Mouse (Mus musculus): Measurements from ENCODE around the gene Methig1.

The Methig1 gene

DNA sequence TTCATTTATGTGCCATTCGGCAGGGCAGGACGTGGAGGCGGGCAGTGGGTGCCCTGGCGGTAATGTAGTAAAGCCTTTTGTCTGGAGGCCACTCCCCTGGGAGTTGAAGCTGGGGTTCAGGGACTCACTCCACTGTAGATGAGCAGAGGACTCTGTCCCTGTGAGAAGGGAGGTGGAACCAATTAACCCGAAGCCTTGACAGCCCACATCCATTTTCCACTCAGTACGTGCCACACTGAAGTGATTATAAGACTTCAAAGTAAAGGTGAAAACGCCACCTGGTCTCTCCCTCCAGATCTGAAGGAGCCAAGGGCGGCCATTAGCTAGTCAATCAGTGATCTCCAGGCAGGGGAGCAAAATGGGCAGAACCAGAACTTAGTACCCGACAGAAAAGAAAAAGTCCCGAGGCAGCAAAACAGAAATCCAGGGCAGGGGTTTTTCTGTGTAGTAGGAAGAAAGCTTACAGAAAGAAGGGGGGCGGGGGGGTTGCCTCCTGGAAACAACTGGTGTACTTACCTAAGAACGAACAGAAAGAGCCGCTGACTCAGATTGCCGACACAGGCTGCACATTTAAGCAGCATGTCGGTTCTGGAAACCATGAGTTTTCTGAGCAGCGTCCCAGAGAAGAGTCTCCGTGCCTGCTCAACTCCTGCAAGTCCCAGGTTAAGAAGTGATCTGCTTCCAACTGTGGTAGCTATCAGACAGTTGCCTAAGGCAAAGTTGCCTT, 71.6 kb downstream of the Methig1 start, which contains the start of gene Slc11a2:
Slc11a2 (minus strand) TSS at position 677 of the 727 bp plus-strand sequence.
- no peak for DNase-seq

DNA sequence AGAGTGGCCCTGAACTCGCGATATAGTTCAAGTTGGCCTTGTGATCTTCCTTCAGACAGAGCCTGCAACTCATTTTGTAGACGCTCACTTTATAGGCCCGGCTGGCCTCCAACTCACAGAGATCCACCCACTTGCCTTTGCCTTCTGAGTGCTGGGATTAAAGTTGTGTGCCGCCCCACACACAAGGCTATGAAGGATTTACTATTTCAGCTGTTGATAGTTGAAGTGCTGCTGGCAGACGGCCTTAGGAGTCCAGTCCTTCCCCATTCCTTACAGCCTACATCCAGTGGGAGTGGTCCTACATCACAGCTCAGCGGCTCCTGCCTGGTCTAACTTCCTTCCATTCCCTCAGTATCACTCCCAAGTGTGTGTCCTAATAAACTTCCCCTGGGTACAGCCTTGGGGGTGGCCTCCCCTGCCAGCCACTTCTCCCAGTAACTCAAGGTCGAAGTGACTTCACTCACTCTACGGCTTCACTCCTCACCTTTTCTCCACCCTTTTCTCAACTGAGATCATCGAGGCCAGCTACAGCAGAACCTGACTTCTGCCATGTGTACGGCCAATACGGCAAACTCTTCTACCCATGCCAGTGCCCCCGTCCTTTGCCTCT, 75.5 kb downstream of the Methig1 start:
- DNase-seq, result no peak

- no peak for DNase-seq
Observed at GRCm38 (mm10) chr15:100429959-100430565, 77.1 kb downstream of the Methig1 start.

GRCm38 (mm10) chr15:100433234-100433633, 80.3 kb downstream of the Methig1 start:
- no peak for DNase-seq
